Mouse (Mus musculus): ENCODE measurements around the gene Glb1l.

Glb1l gene

DNA sequence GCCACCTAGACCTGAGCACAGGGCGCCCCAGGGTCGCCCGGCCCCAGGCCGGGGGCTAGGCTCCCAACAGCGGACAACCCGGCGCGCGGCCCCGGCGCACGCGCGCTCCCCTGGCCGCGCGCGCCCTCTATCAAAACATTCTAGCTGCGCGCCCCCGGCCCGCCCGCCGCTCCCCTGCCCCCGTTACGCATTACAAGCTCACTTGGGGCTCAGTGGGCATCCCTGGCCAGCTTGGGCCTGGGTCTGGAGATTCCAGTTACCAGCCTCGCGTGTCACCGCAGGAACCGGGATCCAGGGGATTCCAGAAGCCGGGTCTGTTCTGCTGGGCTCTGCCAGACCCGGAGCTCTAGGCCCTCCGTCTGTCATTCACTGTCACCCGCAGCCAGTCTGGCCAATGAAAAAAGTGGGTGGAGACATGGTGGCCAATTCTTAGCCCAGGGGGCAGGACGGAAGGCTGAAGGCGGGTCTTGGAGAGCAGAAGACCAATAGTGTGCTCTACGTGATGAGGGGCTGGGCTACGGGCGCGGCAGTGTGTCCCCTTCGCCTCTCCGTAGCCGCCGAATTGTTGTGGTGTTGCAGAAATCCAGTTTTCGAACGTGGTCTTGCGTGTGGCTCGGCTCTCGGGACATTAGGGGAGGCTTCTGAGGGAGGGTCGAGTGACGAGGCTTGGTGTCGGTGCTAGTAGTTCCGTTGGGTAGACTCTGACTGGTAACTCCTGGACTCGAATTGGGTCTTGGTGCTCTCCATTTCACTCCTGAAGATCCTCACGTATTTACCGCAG is 18.8 kb downstream of the Glb1l start, which contains the start of the genes Ankzf1 and Atg9a:
TSS of gene Ankzf1 (plus strand) at position 530 of the 781 bp plus-strand sequence.
TSS of gene Atg9a (minus strand) at position 575 of the 781 bp plus-strand sequence.
- peak; percentile 94 for DNase-seq

DNA sequence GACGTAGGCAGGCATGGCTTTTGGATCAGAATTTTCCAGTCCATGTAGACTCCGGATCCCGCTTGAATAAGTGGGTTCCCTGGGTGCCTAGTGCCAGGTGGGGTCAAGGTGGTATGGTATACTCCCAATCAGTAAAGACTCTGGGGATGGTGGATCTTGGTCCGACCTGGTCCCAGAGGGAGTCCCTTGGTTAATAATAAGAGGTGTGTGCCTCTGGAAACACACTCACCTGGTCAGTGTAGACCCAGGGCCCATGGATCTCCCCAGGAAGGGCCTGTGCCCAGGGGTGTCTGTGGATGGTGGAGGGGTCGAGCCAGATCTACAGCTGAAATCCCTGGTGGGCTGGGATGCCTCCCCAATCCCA is 19.4 kb downstream of the Glb1l start:
- DNase-seq = no peak

DNA sequence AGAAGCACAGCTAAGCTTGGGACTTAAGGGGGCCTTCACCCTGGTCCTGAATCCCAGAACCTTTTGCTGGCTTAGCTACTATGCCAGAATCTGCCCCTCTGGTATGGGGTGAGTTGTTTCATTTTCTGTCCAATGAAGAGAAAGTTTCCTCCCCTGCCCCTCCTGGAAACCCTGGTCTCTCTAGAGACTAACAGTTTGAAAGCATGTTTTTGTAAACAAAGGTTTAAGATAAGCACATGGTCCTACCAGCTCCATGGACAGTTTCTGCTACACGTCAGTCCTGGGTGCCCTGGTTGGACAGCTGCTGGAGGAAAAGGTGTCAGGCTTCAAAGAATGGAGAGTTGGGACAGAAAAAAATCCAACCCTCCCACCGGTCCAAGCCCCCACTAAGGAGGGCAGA is 20.0 kb downstream of the Glb1l start:
- no peak for DNase-seq

DNA sequence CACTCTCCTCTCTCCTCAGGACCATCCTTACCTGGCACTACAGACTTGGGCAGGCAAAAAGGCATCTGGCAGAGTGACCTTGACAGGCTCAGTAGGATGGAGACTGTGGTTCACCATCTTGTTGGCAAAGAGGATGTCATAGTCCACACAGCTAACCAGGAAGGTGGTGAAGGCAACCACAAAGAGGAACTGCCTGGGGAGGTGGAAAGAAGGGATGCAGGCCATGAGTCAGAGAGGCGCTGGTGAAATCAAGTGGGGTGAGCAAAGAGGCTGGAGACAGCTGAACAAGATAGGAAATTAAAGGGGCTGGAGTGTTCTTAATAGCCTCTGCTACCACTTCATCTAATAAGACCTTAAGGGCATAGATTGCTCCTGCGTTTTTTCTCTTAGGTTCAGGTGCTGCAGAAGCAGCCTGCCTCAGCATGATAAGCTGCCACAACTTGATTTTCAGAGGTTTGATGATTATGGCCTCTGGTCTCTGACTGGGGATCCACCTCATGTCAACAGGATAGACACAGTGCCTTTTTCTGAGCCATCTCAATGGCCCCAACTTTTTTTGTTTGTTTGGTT is 22.6 kb downstream of the Glb1l start:
- DNase-seq = no peak

DNA sequence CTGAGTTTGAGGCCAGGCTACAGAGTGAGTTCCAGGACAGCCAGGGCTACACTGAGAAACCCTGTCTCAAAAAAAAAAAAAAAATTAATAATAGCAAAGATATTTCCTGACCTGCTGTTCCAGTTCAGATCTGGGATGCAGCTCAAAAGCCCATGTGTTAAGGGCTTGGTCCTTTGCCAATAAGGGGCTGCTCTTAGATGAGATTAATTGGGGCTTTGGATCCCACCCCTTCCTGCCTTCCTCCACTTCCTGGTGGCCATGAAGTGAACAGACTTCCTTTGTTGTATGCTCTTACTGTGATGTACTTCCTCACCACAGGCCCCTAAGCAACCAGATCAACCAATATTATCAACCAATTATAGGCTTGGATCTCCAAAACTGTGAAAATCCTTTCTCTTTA is 23.5 kb downstream of the Glb1l start:
- no peak for DNase-seq

DNA sequence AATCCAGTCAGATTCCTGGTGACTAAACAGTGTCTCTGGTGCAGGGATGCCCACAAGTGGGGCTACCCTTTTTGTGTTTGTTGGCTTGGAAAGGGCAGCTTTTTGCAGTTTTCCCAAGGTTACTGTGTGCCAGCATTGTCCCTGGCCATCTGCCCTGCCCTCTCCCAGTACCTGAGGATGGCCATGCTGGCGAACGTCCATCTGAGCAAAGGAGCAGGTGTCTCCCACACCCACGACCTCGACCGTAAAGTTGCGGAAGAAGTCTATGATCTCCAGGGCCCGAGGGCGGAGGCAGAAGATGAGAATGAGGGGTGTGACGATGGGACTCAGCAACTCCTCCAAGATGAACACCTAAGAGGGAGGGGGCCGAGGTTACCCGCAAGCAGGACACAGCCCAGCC is 25.1 kb downstream of the Glb1l start:
- DNase-seq = no peak

DNA sequence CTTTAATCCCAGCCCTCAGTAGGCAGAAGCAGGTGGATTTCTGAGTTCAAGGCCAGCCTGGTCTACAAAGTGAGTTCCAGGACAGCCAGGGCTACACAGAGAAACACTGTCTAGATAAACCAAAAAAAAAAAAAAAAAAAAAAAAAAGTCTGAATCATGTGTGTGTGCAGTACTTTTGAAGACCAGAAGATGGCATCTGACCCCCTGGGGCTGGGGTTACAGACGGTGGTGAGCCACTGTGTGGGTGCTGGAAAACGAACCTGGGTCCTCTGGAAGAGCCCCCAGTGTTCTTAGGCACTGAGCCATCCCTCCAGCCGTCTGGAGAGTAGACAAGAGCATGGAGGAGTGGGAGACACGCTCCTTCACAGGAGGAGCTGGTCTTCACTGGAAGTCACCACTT is 28.5 kb downstream of the Glb1l start:
- no peak for DNase-seq

DNA sequence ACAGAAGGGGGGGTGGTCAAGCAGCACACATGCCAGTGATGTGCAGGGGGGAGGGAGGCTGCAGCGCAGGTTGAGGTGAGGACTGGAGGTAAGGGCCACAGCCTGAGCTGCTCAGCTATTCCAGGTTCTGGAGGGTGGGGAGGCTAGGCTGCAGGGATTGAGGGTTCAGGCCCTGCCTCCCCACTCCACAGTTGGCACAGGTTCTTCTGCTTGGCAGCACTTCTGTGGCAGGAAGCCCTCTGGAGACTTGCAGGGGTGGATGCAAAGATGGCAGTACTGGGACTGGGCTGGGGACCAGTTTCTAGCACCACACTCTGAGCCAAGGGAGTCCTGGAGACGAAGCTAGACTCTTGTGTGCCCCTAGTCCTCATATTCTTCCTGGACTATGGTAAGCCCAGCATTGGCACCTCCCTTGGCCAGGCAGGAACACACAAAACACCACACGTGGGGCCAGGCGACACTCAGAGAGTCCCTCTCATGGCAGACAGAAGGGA is 29.2 kb downstream of the Glb1l start:
- no peak for DNase-seq

DNA sequence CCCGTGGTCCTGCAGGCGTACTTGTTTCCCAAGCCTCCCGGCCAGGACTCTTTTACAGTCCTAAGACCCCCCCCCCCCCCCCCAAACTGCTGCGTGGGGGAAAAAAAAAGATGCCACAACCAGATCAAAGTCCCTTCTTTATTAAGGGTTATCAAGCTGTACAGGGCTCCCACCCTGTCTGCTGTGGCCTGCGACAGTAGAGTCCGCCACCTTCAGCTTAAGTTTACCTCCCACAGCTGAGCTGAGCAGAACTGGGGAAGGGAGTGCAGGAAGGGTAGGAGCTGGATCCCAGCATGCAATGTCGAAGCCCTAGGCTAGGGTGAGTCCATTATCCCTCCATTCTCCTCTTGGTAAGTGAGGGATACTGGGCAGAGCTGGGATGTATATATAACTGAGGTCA is 29.9 kb downstream of the Glb1l start:
- no peak for DNase-seq

DNA sequence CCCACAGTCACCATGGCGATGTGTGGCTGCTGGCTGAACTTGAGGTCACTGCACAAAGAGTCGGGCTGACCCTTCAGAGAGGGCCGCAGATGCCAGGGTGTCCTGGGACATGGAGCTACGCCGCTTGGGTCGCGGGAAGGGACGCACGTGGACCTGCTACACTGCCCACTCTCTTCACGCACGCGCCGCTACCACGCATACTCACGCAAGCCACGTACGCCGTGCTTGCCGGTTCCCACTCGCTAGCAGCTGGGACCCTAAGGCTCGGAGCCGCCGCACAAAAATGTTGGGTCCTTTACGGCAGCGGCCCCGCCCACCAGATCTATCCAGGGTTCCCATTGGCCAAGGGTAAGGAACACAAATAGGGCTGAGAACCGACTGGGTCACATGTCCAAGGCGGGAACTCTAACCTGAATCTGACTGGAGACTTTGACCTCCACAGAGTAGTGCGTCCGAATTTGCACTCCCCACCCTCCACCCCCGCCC is 30.5 kb downstream of the Glb1l start, which contains the start of gene Abcb6:
TSS of gene Abcb6 (minus strand) at position 288 of the 486 bp plus-strand sequence.
- peak; percentile 79 for DNase-seq

DNA sequence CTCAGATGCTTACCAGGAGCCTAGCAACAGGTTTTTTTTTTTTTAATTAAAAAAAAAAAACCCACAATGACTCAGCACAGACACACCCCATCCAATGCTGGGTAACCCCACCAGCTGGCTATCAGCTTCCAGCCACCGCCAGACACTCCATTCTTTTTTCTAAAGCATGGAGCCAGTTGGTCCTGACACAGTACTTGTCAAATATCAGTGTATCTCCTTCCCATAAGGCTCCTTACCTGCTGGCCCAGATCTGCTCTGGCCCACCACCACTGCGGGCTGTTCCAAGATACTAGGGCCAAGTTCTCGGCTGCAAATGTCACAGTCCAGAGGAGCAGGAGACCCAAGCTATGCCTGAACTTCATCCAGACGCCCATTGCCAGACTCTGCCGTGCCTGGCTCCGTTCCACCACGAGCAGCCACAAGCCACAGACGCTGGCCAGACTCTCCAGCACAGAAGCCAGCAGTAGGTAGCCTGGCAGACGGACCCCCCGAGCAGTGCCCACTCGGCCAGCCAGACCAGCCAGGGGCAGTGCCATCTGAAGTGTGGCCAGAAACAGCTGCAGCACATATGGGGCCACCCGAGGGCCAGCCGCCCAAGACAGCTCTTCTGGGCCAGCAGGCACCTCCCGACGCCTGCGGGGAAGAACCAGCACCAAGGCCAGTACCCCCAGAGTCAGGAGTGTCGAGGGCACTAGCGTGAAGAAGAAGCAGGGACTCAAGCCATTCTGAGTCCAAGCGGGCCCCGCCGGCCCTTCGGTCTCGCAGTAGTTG is 31.1 kb downstream of the Glb1l start:
- DNase-seq = peak; percentile 54

DNA sequence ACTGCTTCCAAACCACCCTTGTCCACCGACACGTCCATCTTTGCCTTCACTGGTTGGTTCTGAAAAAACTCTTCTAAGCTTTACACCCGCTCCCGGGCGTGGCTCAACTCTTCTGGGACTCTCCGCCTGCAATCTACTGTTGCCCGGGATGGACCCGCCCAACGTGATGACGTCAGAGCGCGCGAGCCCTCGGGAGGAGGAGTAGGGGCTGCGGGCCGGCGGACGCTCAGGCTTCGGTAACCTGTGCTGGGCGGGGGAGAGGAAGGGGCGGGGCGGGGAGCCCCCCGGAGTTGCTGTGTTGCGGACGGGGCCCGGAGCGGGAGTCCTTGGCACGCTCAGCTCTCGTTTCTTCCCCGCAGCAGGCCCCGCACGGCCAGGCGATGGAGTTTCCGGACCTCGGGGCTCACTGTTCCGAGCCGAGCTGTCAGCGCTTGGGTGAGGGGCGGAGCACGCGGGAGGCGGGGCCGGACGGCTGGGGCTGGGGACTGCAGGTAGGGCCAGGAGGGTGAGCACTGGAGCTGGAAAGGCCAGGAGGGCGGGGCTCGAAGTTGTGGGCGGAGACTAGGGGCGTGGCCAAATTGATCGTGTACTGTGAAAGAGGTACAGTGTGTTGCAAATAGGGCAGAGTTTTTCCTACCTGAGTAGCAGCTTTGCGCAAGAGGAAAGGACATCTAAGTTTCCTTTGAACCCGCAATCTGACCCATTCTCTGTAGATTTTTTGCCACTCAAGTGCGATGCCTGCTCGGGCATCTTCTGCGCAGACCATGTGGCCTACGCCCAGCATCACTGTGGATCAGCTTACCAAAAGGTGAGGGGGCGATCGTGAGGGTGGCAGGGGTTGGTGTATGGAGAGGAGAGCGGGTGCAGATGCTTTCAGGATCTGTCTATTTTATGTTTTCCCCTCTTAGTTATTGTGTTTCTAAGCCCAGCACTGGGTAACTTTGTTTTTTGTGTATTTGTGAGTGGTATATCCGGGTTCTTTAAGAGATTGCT is 41.8 kb downstream of the Glb1l start, which contains the start of gene Zfand2b:
TSS of gene Zfand2b (plus strand) at position 175 of the 993 bp plus-strand sequence.
- DNase-seq = peak; percentile 96

DNA sequence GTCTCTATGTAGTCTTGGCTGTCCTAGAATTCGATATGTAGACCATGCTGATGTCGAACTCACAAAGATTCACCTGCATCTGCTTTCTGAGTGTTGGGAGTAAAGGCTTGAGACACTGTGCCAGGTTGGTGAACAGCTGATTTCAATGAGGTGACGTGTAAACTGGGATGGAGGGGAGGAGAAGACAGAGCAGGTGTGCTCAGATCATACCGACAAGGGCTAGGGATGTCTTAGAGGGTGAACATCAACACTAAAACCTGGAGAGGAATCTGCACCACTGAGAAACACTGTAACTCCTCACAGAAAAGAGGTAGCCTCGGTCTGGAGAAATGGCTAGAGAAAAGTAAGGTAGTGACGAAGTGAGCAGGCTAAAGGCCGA is 42.5 kb downstream of the Glb1l start:
- DNase-seq = no peak

DNA sequence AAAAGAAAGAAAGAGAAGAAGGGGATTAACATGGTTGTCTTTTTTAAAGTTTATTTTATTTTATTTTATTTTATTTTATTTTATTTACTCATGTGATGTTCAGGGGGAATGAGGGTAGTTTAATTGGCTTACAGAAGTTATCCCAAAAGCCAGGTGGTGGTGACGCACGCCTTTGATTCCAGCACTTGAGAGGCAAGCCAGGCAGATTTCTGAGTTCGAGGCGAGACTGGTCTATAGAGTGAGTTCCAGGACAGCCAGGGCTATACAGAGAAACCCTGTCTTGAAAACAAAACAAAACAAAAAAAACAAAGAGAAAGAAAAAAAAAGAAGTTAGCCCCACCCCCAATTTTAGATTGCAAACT is 50.4 kb downstream of the Glb1l start:
- DNase-seq = no peak

DNA sequence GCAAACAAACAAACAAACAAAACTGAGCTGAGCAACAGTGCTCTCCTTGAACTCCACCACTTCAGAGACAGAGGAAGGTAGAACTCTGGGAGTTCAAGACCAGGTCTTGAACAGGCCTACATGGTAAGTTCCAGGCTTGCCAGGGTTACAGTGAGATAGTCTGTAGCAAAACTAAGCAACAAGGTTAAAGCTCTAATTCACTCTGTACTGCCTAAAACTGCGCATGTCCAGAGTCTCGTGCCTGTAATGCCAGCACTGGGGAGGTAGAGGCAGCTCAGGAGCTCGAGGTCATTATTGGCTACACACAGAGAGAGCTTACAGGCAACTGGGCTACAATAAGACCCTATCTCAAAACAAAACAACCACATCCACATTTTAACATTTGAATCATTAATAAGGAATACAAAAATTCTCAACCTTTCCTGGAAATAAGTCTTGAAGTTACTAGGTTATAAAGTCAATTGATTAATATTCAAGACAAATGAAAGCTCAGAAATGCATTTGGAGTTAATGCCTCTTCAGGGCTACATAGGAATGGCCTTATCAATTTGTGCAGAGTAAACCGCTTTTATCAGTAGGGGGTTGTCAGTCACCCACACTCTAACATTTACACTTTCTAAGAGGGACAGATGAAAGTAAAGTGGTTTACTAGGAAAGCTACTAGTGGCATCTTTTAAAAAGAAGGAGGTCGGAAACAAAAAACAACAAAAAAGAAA is 50.9 kb downstream of the Glb1l start:
- no peak for DNase-seq

DNA sequence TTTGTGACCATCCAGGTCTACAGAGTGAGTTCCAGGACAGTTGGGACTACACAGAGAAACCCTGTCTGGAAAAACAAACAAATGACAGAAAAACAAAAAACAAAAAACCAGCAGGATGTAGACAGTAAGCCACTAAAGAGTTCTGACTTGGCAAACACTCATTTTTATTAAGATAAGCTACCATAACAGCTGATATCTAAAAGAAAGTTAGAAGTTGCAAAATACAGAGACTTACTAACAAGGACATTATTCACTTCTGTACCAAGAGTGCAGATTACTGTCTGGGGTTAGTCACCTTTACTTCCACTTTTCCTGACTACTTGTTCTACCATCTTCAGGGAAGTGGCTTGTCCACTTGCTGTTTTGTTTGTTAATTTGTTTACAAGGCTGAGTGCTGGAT is 51.6 kb downstream of the Glb1l start:
- DNase-seq = no peak

DNA sequence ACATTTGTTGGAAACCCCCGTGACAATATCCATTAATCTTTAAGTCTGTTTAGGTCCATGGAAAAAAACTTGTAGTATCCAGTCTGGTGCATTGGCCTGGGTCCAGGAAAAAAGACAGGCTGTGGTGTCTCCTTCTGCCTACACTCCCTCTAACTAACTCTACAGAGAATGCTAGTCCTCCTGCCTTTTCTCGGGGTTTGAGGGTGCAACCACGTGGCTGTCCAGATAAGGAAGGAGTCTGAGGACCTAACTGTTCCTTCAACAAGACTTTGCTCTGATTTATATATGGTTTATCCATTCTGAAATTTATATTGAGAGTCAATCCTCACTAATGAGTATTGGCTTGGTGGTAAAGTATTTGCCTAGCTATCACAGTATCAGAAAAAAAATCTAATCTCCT is 54.8 kb downstream of the Glb1l start:
- DNase-seq = no peak

DNA sequence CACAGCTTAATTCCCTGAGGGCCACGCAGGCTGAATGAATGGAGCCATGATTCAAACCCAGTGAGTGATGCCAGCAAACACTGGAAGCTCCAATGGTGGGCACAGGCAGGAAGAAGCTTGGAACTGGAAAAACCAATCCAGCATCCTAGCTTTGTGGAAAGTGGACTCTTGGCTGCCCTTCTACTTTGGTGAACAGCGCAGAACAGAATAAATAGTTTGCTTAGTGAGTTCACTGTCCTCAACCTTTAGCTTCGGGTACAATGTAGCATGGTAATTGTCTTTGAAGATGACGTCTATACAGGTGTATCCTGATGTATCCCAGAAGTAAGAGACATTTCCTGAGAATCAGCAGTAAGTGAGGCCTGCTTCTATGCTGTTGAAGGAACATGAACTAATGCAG is 61.9 kb downstream of the Glb1l start:
- DNase-seq = no peak

Data from cerebellum, adult 11 months (tissue).